Mouse (Mus musculus) kidney, adult 10 weeks (tissue): ENCODE measurements around the gene Nkx2-4. TPM values are rescaled to one million over a fixed set of nuclear protein-coding genes. Genes with fewer than 3 reads are reported as not detected.

Experiments
- polyA plus RNA-seq: library from polyadenylated mRNA; stranded (reverse); fragments of 350-450 nt; fragmentation: Illumina TruSeq; extraction: RNeasy Lipid Tissue Mini Kit (QIAGEN cat#74804); gene quantifications from one replicate; pipeline ENCODE4 v1.2.3, GENCODE M21; 2014; ENCODE audit warnings: low read depth, low replicate concordance

Gene Nkx2-4
- polyA plus RNA-seq = not detected

GRCm38 (mm10) chr2:147085072-147085870, at the start of gene Nkx2-4:
Gene Nkx2-4 (minus strand): TSS chr2:147085445.

Other genes with a start within 250 kb of the Nkx2-4 start
- gene Kiz, start 229.6 kb downstream of the Nkx2-4 start, polyA plus RNA-seq = 79.5 TPM
- gene Xrn2, start 72.4 kb downstream of the Nkx2-4 start, polyA plus RNA-seq = 104 TPM
- gene Nkx2-2, start 108.8 kb upstream of the Nkx2-4 start, polyA plus RNA-seq = not detected